Mouse (Mus musculus) embryo, embryonic 9.5 days (tissue): ENCODE results near the gene Olfr1163.
"Not testable (repeated sequence)": the region's sequence is repeated elsewhere in the genome, so short reads cannot be mapped to it uniquely, and the experiment has no call there.

Experiments
- DNase-seq: peaks from one replicate; pipeline ENCODE4 v3.0.0-alpha.2; 2017; ENCODE audit errors: extremely low spot score

Olfr1163 gene

GRCm38 (mm10) chr2:88071730-88072129 is at the start of gene Olfr1163:
Gene Olfr1163 (minus strand): TSS chr2:88071830.
- no peak for DNase-seq

DNA sequence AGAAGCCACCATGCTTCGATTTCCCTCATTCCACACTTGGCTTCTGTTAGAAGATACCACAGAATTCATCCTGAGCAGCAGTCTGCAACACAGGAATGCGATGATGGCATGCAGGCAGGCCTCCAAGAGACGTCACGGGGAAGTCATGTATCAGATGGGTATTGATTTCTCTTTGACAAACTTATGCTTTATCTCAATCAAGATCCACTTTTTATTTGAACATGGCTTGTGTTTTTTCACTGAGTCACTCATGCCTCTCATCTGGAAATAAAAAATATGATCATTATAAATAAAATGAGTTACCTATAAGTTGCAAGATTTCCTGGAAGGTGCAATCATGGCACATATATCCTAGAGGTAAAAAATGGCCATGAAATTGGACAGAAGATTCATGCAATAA is 22.2 kb upstream of the Olfr1163 start, which contains the start of gene Olfr1164:
TSS of gene Olfr1164 (minus strand) at position 101 of the 400 bp plus-strand sequence.
- DNase-seq: no peak

DNA sequence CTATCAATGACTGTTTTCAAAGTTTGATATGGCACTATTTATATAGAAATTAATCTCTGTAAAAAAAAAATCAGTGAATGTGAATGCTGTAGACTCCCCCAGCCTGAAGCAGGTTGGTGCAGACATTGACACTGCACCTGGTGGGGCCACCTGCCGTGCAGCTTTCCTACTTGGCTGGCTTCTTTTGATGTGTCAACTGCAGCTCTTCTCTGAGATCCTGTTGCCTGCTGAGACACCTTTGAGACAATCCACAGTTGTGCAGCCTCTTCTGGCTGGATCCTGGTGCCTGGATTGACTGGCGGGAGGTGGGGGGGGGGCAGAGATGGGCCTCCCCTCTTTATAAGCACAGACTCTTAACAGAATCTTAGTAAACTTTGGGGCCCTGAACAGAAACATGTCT is 8.0 kb downstream of the Olfr1163 start:
- DNase-seq: no peak

GRCm38 (mm10) chr2:88051029-88051428 is 20.6 kb downstream of the Olfr1163 start, which contains the start of gene Olfr1162:
Gene Olfr1162 (minus strand): TSS chr2:88051129.
- DNase-seq: no peak

DNA sequence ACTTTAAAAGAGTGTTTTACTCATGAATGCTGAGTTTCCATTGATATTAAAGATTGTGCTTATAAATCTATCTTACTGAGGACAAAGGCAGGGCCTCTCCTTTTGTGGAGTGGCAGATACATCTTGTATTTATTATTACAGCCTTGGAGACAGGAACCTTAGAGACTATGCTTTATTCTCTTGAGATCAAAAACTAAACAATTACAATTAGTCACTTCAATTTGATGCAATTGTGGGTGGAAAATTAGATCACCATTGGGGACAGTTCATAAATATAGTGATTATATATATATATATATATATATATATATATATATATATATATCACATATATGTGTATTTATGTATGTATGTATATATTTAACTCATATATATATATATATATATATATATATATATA is 34.0 kb downstream of the Olfr1163 start, which contains the start of gene Olfr73:
TSS of gene Olfr73 (minus strand) at position 101 of the 400 bp plus-strand sequence.
- DNase-seq: no peak

GRCm38 (mm10) chr2:88022474-88022873 is 49.2 kb downstream of the Olfr1163 start, which contains the start of gene Olfr1161:
Gene Olfr1161 (plus strand): TSS chr2:88022774.
- DNase-seq: not testable (repeated sequence)
